16 mouse cellular contexts compared by ENCODE assay signal in genomic region chr9:101464727-101465427, GRCm38 (mm10).
DNase-seq lines count a peak whose midpoint lies in the region; ATAC-seq and TF ChIP-seq lines count a peak whose summit lies in the region.
"Had no signal": no experiment of that assay in that cellular context is flagged by ENCODE, and none has a peak within 500 bp of the region (broad histone marks: within the 10 kb centered on the region; RNA-seq: fewer than 3 reads in every experiment).

No protein-coding gene starts in this region.

- H3K36me3 ChIP-seq in neural tube, embryonic 12.5 days, result no peaks in the 10 kb centered on the region
- H3K36me3 ChIP-seq in forebrain, embryonic 15.5 days, result no peaks in the 10 kb centered on the region
- H3K36me3 ChIP-seq in intestine, postnatal 0 days (ENCODE audit: control insufficient read depth, insufficient read depth), result no peaks in the 10 kb centered on the region
- H3K36me3 ChIP-seq: limb, embryonic 12.5 days; midbrain, embryonic 12.5 days had no signal

- no peak overlapping the region for H3K27ac ChIP-seq in neural tube, embryonic 12.5 days
- H3K27ac ChIP-seq in forebrain, embryonic 15.5 days (replicated peaks), result no peak overlapping the region
- H3K27ac ChIP-seq in intestine, postnatal 0 days (ENCODE audit: low read depth, low read length), result no peak overlapping the region
- H3K27ac ChIP-seq in left cerebral cortex, adult 2 months, result no peak overlapping the region
- H3K27ac ChIP-seq: limb, embryonic 12.5 days; midbrain, embryonic 12.5 days had no signal

- no peak for ATAC-seq in neural tube, embryonic 12.5 days (ENCODE audit: low FRiP score, low read depth)
- 0 out of 2 replicates have a peak, but pooled peaks have one; percentile 29 for ATAC-seq in forebrain, embryonic 15.5 days (replicated peaks)
- no peak for ATAC-seq in activated CD4-positive, CD25-positive, alpha-beta regulatory T cell, adult 4 months
- ATAC-seq in intestine, postnatal 0 days, result no peak

- H3K9me3 ChIP-seq in neural tube, embryonic 12.5 days, result no peaks in the 10 kb centered on the region
- no peaks in the 10 kb centered on the region for H3K9me3 ChIP-seq in forebrain, embryonic 15.5 days
- no peaks in the 10 kb centered on the region for H3K9me3 ChIP-seq in intestine, postnatal 0 days (ENCODE audit: control insufficient read depth)
- H3K9me3 ChIP-seq: limb, embryonic 12.5 days; midbrain, embryonic 12.5 days had no signal

- 50% methylated on average over 18 of the region's 18 CpGs for WGBS in neural tube, embryonic 12.5 days
- WGBS in forebrain, embryonic 15.5 days, result 25% methylated on average over 18 of the region's 18 CpGs
- WGBS in intestine, postnatal 0 days, result 73% methylated on average over 18 of the region's 18 CpGs

- intact Hi-C loops in left cerebral cortex, adult 2 months (cut with DNase I), result no loop called here

- 0 out of 2 replicates have a peak overlapping the region, but pooled peaks have one; percentile 4 for H3K4me2 ChIP-seq in neural tube, embryonic 12.5 days (replicated peaks)
- peak overlapping the region; percentile 32 for H3K4me2 ChIP-seq in forebrain, embryonic 15.5 days (replicated peaks)
- no peak overlapping the region for H3K4me2 ChIP-seq in intestine, postnatal 0 days (replicated peaks; ENCODE audit: low read depth)
- H3K4me2 ChIP-seq: limb, embryonic 12.5 days; midbrain, embryonic 12.5 days had no signal

- H3K4me3 ChIP-seq in neural tube, embryonic 12.5 days, result no peak overlapping the region
- H3K4me3 ChIP-seq in forebrain, embryonic 15.5 days, result no peak overlapping the region
- H3K4me3 ChIP-seq in intestine, postnatal 0 days (ENCODE audit: low read depth, low read length), result no peak overlapping the region
- no peak overlapping the region for H3K4me3 ChIP-seq in left cerebral cortex, adult 2 months
- H3K4me3 ChIP-seq: limb, embryonic 12.5 days; midbrain, embryonic 12.5 days had no signal

- H3K27me3 ChIP-seq in neural tube, embryonic 12.5 days (replicated peaks), result 0 out of 2 replicates have a peak, but pooled peaks cover 3% of the 10 kb centered on the region
- no peaks in the 10 kb centered on the region for H3K27me3 ChIP-seq in forebrain, embryonic 15.5 days
- no peaks in the 10 kb centered on the region for H3K27me3 ChIP-seq in intestine, postnatal 0 days (replicated peaks; ENCODE audit: control insufficient read depth, insufficient read depth, low read length)
- H3K27me3 ChIP-seq: midbrain, embryonic 12.5 days had no signal

- TF ChIP-seq CTCF in intestine, postnatal 0 days (IDR thresholded peaks at IDR 0.05; ENCODE audit: low read depth), result no peak
- TF ChIP-seq CTCF in left cerebral cortex, adult 2 months (IDR thresholded peaks at IDR 0.05), result no peak

- DNase-seq in neural tube, embryonic 10.5 days (ENCODE audit: extremely low spot score, low spot score), result no peak
- DNase-seq in lung, postnatal 36 days, result peak; percentile 23
- DNase-seq in left cerebral cortex, adult 2 months (ENCODE audit: extremely low spot score in 1 of 2, low spot score in 2 of 2), result no peak
- DNase-seq: cerebellum, adult 2 months; embryo, embryonic 11 days; heart, adult 18-20 months; kidney, adult 2 months; kidney, postnatal 4 days; right cerebral cortex, postnatal 25 days; thymus, postnatal 25 days had no signal

- 0 out of 2 replicates have a peak overlapping the region, but pooled peaks have one; percentile 1 for H3K9ac ChIP-seq in neural tube, embryonic 12.5 days
- H3K9ac ChIP-seq in forebrain, embryonic 15.5 days (replicated peaks), result no peak overlapping the region
- H3K9ac ChIP-seq in intestine, postnatal 0 days (ENCODE audit: low read depth, low read length), result no peak overlapping the region
- H3K9ac ChIP-seq: limb, embryonic 12.5 days; midbrain, embryonic 12.5 days had no signal

- H3K4me1 ChIP-seq in neural tube, embryonic 12.5 days, result peaks cover 9% of the 10 kb centered on the region; the same call in 1 of the 2 replicates
- H3K4me1 ChIP-seq in forebrain, embryonic 15.5 days, result peaks cover 5% of the 10 kb centered on the region
- H3K4me1 ChIP-seq in intestine, postnatal 0 days (replicated peaks; ENCODE audit: control insufficient read depth, insufficient read depth, low read length), result no peaks in the 10 kb centered on the region
- H3K4me1 ChIP-seq: limb, embryonic 12.5 days had no signal
